Mouse (Mus musculus) lung, adult 2 months (tissue): ENCODE measurements around the gene Uggt2. TPM values are rescaled to one million over a fixed set of nuclear protein-coding genes. Genes with fewer than 3 reads are reported as not detected.

Experiments
- DNase-seq: peaks from one replicate; pipeline ENCODE4 v3.0.0; 2022
- H3K4me1 ChIP-seq: fragments of 200-500 bp; 2 replicates; pipeline ENCODE4 v1.6.1; 2011; ENCODE audit warnings: low read length; ENCODE audit not compliant: control insufficient read depth, insufficient read depth
- H3K4me3 ChIP-seq: fragments of 200-500 bp; replicated peaks from 2 replicates; pipeline ENCODE3; 2011; ENCODE audit warnings: low read depth, mild to moderate bottlenecking, control low read depth, low read length; ENCODE audit errors: extremely low read depth
- CTCF ChIP-seq: fragments of 200-500 bp; IDR thresholded peaks from 2 replicates; pipeline ENCODE4 v1.5.1; 2011; ENCODE audit warnings: mild to moderate bottlenecking, low read length, control low read depth; ENCODE audit not compliant: insufficient read depth
- POLR2A ChIP-seq: fragments of 200-500 bp; IDR thresholded peaks from 2 replicates; pipeline ENCODE4 v1.6.1; 2011; ENCODE audit warnings: low read depth, mild to moderate bottlenecking, control low read depth, low read length, borderline replicate concordance; ENCODE audit errors: extremely low read depth
- WGBS: fragments of 180-500 bp; shearing (Covaris S2); methylation state at CpG from one replicate; pipeline ENCODE4 v1.1.7; 2018; 5-methylcytosine and 5-hydroxymethylcytosine counted together
- polyA plus RNA-seq: library from polyadenylated mRNA; depleted of rRNA; stranded (reverse); fragments of >200 nt; gene quantifications from 2 replicates; pipeline ENCODE4 v1.2.3, GENCODE M21; 2012; rRNA removed

Gene Uggt2
- 2.7 and 3.3 TPM in 2 replicates for polyA plus RNA-seq

- Histone ChIP-seq H3K4me3 (peak within 1 kb of the TSS; percentile 61), H3K4me1 (no peaks in the 10 kb centered on the region)
- DNase-seq = peak; percentile 55
- no peak; the same call in 1 of the 2 replicates for TF ChIP-seq CTCF
- peak; percentile 37; the same call in 1 of the 2 replicates for TF ChIP-seq POLR2A
- 1% methylated on average over 72 of the region's 72 CpGs for WGBS
Observed at GRCm38 (mm10) chr14:119098851-119099569, at the start of gene Uggt2. Gene Uggt2, minus strand, starts transcription at chr14:119099430.

- no peaks in the 10 kb centered on the region for H3K4me1 ChIP-seq
- 34% methylated on average over 9 of the region's 9 CpGs for WGBS
- no peak for TF ChIP-seq CTCF
- no peak for TF ChIP-seq POLR2A
- no peak for DNase-seq
- peak overlapping the region; percentile 9 for H3K4me3 ChIP-seq
Observed at GRCm38 (mm10) chr14:119139381-119139950, 40.2 kb upstream of the Uggt2 start.

GRCm38 (mm10) chr14:119138786-119139100 lies 39.5 kb upstream of the Uggt2 start:
- peak overlapping the region; percentile 7 for H3K4me3 ChIP-seq
- no peak for DNase-seq
- TF ChIP-seq CTCF (no peak), POLR2A (no peak)

GRCm38 (mm10) chr14:119137906-119138785 lies 38.9 kb upstream of the Uggt2 start, which contains the start of gene Hs6st3:
Gene Hs6st3, plus strand, starts transcription at chr14:119138341.
- DNase-seq = peak; percentile 7

More at GRCm38 (mm10) chr14:119138786-119139100, 39.5 kb upstream of the Uggt2 start:
- WGBS = 2% methylated on average over 20 of the region's 20 CpGs
- no peaks in the 10 kb centered on the region for H3K4me1 ChIP-seq

GRCm38 (mm10) chr14:119137512-119137905 lies 38.3 kb upstream of the Uggt2 start:
- Histone ChIP-seq H3K4me3 (peak overlapping the region; percentile 44), H3K4me1 (no peaks in the 10 kb centered on the region)
- DNase-seq = peak; percentile 28
- WGBS = under 1% methylated on average over 37 of the region's 38 CpGs
- TF ChIP-seq CTCF = no peak
- no peak for TF ChIP-seq POLR2A

More at GRCm38 (mm10) chr14:119137906-119138785, 38.9 kb upstream of the Uggt2 start, which contains the start of gene Hs6st3:
- no peaks in the 10 kb centered on the region for H3K4me1 ChIP-seq
- WGBS = 1% methylated on average over 99 of the region's 100 CpGs
- H3K4me3 ChIP-seq = peak within 1 kb of the TSS; percentile 61
- TF ChIP-seq CTCF (no peak), POLR2A (no peak)

GRCm38 (mm10) chr14:119127330-119127729 lies 28.1 kb upstream of the Uggt2 start:
- Histone ChIP-seq H3K4me3 (no peak overlapping the region), H3K4me1 (no peaks in the 10 kb centered on the region)
- WGBS = 96% methylated on average over 2 of the region's 2 CpGs
- TF ChIP-seq CTCF (no peak), POLR2A (no peak)
- DNase-seq = no peak

GRCm38 (mm10) chr14:119125840-119126239 lies 26.6 kb upstream of the Uggt2 start:
- no peaks in the 10 kb centered on the region for H3K4me1 ChIP-seq
- WGBS = 76% methylated on average over 4 of the region's 4 CpGs

GRCm38 (mm10) chr14:119124061-119124460 lies 24.8 kb upstream of the Uggt2 start:
- Histone ChIP-seq H3K4me3 (no peak overlapping the region), H3K4me1 (no peaks in the 10 kb centered on the region)
- DNase-seq = no peak
- WGBS = 38% methylated on average over 3 of the region's 3 CpGs
- TF ChIP-seq CTCF (peak; percentile 36; the same call in 1 of the 2 replicates), POLR2A (no peak)

More at GRCm38 (mm10) chr14:119125840-119126239, 26.6 kb upstream of the Uggt2 start:
- DNase-seq = no peak
- H3K4me3 ChIP-seq = no peak overlapping the region
- TF ChIP-seq CTCF (no peak), POLR2A (no peak)

GRCm38 (mm10) chr14:119123582-119123981 lies 24.4 kb upstream of the Uggt2 start:
- TF ChIP-seq CTCF = no peak
- TF ChIP-seq POLR2A = no peak
- 5% methylated on average over 12 of the region's 12 CpGs for WGBS
- Histone ChIP-seq H3K4me1 (no peaks in the 10 kb centered on the region), H3K4me3 (no peak overlapping the region)
- no peak for DNase-seq
